Mouse (Mus musculus): ENCODE results near the gene Ears2.

The Ears2 gene

GRCm38 (mm10) chr7:122044106-122044505, 23.0 kb downstream of the Ears2 start:
- no peak for DNase-seq

GRCm38 (mm10) chr7:122034348-122034747, 32.7 kb downstream of the Ears2 start:
- no peak for DNase-seq

DNA sequence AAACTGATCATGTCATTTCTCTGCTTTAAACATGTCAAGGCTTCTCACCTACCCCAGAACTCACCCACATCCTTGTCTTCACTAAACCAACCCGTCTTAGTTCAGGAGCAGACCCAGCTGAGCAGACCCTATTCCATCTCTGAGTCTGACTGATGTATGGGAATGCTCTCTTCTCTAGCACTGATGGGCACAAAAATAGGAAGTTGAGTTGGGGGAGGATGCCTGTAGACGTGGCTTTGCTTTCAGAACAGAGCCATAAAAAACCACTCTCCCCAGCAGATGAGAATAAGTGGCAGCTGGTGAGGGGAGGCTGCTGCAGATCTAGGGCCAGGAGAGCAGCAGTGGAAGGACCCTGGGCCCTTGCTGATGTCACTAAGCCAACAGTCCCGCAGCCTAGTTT, 33.7 kb downstream of the Ears2 start:
- no peak for DNase-seq

DNA sequence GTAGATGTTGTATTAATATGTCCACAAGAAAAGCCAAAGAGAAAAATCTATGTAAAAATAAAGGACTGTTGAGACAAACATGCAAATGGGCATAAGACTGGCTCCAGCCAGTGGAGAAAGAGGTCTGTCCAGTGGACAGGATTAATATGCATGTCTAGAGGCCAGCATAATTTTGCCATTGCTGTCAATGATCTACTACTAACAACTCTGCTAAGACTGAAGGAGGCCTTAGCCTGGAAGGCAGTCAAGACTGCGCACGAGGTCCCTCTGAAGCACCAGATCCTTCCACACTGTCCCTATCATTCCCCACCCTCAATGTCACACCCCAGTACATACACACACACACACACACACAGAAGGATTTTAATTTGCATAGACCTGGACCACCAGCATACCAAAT, 44.9 kb downstream of the Ears2 start:
- no peak for DNase-seq

DNA sequence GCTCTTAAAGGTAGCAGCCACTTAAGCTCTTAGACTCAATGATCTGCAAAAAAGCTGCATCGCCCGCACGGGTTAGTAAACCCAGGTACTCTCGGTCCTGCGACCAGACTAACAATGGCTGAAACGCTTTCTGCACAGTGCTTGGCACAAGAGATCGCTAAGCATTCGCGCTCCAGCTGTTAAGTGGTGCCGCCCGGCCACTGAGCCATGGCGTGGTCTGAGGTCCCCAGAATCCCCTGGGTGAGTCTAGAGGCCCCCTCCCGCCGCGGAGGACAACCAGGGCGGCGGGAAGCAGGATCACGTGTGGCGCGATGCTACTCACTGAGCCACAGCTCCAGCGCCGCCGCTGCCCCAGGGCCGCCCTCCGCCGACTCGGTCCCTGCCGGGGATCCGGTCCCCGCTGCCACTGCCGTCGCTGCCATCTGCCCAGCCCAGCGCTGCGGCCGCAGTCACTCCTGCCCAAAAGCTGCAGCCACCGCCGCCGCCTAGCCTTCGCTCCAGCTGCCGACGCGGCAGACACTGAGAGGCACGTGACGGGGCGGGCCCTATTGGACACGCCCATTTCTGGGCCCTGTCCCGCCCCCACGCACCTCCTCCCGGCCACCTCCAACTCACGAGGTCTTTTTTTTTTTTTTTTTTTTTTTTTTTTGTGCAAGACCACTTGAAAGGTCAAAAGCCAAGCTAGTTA, 46.3 kb downstream of the Ears2 start, which contains the start of gene Gga2:
Gene Gga2 (minus strand): TSS at position 556 of the 688 bp plus-strand sequence.
- peak; percentile 81 for DNase-seq

- DNase-seq = peak; percentile 17
Observed at GRCm38 (mm10) chr7:122020273-122020666, 46.8 kb downstream of the Ears2 start.

- no peak for DNase-seq
Observed at GRCm38 (mm10) chr7:122018978-122019377, 48.1 kb downstream of the Ears2 start.

DNA sequence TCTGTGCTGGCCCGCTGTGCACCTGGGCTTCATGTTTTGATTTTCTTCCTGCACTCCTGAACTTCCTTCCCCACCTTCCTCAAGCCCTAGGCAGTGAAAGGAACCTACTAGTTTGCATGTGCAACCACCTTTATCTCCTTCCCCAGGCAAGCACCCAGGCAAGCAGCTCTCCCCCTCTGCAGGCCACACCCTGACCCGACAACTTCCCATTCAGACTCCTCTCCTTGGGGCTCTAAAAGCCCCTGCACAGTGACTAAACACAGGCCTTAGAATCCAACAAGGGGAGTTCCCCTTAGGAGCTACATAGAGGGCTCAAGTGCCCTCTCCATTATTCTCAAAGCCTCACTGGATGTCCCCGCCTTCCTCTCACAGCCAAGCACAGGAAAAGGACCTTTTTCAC, 48.8 kb downstream of the Ears2 start:
- DNase-seq = no peak

GRCm38 (mm10) chr7:122015734-122016133, 51.3 kb downstream of the Ears2 start:
- no peak for DNase-seq

DNA sequence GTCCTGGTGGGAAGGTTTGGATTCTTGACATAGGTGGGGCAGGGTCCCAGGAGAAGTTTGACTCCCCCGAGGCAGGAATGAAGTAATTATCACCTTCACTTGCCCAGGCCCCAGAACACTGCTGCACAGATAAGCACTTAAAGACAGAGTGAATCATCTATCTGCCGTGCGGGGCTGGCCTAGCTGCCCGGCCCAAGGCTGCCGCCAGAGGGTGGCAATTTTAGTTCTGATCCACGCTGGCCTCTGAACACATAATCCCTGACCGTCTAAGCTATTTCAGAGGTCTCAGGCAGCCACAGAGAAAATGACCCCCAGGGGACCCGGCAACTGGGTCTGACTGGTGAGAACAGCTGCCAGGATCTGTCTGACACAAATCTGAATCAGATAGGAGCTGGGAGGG, 52.0 kb downstream of the Ears2 start:
- no peak for DNase-seq

GRCm38 (mm10) chr7:122012949-122013348, 54.1 kb downstream of the Ears2 start:
- no peak for DNase-seq

- no peak for DNase-seq
Observed at GRCm38 (mm10) chr7:122012370-122012769, 54.7 kb downstream of the Ears2 start.

DNA sequence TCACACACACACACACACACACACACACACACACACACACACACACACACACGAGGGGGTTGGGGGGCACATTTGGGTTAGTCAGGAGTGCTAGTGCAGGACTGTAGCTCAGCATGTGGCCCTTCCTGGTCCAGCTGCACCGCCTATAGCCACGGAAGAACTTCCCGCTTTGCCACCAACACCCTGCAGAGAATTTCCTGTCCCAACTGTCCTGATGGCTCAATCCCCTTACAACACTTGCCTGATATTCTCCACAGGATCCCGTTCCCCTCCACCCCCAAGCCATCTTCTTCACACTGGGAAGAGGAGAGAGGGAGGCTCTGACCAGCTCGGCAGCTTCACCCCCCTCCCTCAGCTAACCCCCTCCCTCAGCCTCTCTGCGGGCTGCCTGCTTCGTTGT, 66.7 kb downstream of the Ears2 start:
- no peak for DNase-seq

DNA sequence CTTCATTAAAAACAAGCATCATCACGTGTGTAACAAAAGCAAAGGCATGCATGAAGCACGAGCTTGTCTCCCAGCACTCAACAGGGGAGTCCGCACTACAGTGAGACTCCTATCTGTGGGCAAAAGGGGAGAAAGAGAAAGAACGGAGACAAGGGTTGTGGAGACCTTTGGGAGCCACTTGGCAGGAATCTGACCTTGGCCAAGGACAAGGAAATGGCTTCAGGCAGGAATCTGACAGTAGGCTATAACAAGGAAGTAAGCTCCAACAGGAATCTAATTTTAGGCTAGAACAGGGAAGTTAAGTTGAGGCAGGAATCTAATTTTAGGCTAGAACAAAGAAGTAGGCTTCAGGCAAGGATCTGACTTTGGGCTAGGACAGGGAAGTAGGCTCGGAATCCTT, 71.1 kb downstream of the Ears2 start:
- DNase-seq = no peak

Measured in right cerebral cortex, postnatal 4 days (tissue).